Mouse (Mus musculus) limb, embryonic 13.5 days (tissue): ENCODE results near the gene Usp8. TPM values are rescaled to one million over a fixed set of nuclear protein-coding genes. Genes with fewer than 3 reads are reported as not detected.

ENCODE experiments used
- ATAC-seq: fragments of 200-750 bp; cut with Nextera tagmentation; 2 replicates; pipeline ENCODE4 v1.8.0; 2017; ENCODE audit warnings: low read depth, moderate number of reproducible peaks, moderate TSS enrichment; ENCODE audit not compliant: low FRiP score
- H3K27ac ChIP-seq: fragments of 300-500 bp; sonication (generic); 2 replicates; pipeline ENCODE4 v1.5.1; 2015; ENCODE audit warnings: inconsistent platforms, mild to moderate bottlenecking, moderate library complexity
- H3K27me3 ChIP-seq: fragments of 300-500 bp; sonication (generic); 2 replicates; pipeline ENCODE4 v1.6.1; 2015; ENCODE audit warnings: mild to moderate bottlenecking, inconsistent platforms
- H3K36me3 ChIP-seq: fragments of 300-500 bp; sonication (generic); 2 replicates; pipeline ENCODE4 v1.6.1; 2015; ENCODE audit warnings: inconsistent platforms, mild to moderate bottlenecking, moderate library complexity
- H3K4me1 ChIP-seq: fragments of 300-500 bp; sonication (generic); 2 replicates; pipeline ENCODE4 v1.6.1; 2015; ENCODE audit warnings: inconsistent platforms
- H3K4me2 ChIP-seq: fragments of 300-500 bp; sonication (generic); replicated peaks from 2 replicates; pipeline ENCODE4 v1.6.1; 2015; ENCODE audit warnings: inconsistent platforms, mild to moderate bottlenecking, moderate library complexity
- H3K4me3 ChIP-seq: fragments of 300-500 bp; sonication (generic); 2 replicates; pipeline ENCODE4 v1.5.1; 2015; ENCODE audit warnings: moderate library complexity, mild to moderate bottlenecking, inconsistent platforms
- H3K9ac ChIP-seq: fragments of 300-500 bp; sonication (generic); 2 replicates; pipeline ENCODE4 v1.6.1; 2015; ENCODE audit warnings: mild to moderate bottlenecking, inconsistent platforms
- H3K9me3 ChIP-seq: fragments of 300-500 bp; sonication (generic); 2 replicates; pipeline ENCODE4 v1.6.1; 2016; ENCODE audit warnings: inconsistent platforms
- WGBS: fragments of 180-500 bp; shearing (Covaris S2); methylation state at CpG from one replicate; pipeline ENCODE4 v1.1.7; 2015; 5-methylcytosine and 5-hydroxymethylcytosine counted together
- polyA plus RNA-seq: library from polyadenylated mRNA; unstranded; fragments of >200 nt; fragmentation: Nextera tagmentation; extraction: Ambion mirVana; gene quantifications from 2 replicates; pipeline ENCODE4 v1.2.1, GENCODE M21; 2015

Gene Usp8
- polyA plus RNA-seq, 1 experiment from 2014 or later: 38.6 TPM

DNA sequence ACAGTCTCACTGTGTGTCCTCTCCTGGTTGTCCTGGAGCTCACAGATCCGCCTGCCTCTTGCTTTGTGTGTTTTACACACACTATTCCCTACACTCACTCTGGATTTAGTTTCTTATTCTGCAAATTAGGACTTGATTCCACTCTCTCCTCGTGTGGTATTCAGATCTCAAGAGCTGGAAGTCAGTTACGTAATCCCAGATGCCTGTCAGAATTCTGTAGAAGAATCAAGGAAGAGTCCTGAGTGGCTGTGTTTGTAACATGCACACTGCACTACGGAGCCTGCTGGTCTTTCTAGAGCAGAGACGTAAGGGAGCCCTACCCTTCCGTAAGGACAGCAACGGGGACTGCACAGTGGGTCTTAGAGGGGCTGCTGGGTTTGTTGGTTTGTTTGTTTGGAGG, 52.2 kb downstream of the Usp8 start:
- Histone ChIP-seq H3K4me1 (no peaks in the 10 kb centered on the region), H3K4me2 (no peak overlapping the region), H3K9ac (no peak overlapping the region), H3K27me3 (no peaks in the 10 kb centered on the region), H3K36me3 (peaks cover 92% of the 10 kb centered on the region), H3K27ac (no peak overlapping the region), H3K4me3 (no peak overlapping the region), H3K9me3 (no peaks in the 10 kb centered on the region)
- ATAC-seq: no peak
- WGBS: 93% methylated on average over 7 of the region's 7 CpGs

GRCm38 (mm10) chr2:126765867-126766582, 58.9 kb downstream of the Usp8 start:
- Histone ChIP-seq H3K4me2 (peak overlapping the region; percentile 12; the same call in 1 of the 2 replicates), H3K27me3 (no peaks in the 10 kb centered on the region), H3K9me3 (no peaks in the 10 kb centered on the region), H3K36me3 (peaks cover 32% of the 10 kb centered on the region), H3K4me3 (no peak overlapping the region), H3K9ac (no peak overlapping the region), H3K4me1 (no peaks in the 10 kb centered on the region), H3K27ac (no peak overlapping the region)
- 44% methylated on average over 11 of the region's 11 CpGs for WGBS
- ATAC-seq: peak; percentile 22; the same call in 1 of the 2 replicates

GRCm38 (mm10) chr2:126767599-126767998, 60.5 kb downstream of the Usp8 start:
- WGBS: 95% methylated on average over 3 of the region's 3 CpGs
- no peak for ATAC-seq

GRCm38 (mm10) chr2:126768194-126768593, 61.1 kb downstream of the Usp8 start:
- Histone ChIP-seq H3K36me3 (peaks cover 10% of the 10 kb centered on the region; the same call in 1 of the 2 replicates), H3K9ac (no peak overlapping the region), H3K4me2 (no peak overlapping the region), H3K9me3 (no peaks in the 10 kb centered on the region), H3K4me1 (no peaks in the 10 kb centered on the region), H3K27me3 (no peaks in the 10 kb centered on the region), H3K4me3 (no peak overlapping the region), H3K27ac (no peak overlapping the region)
- no peak for ATAC-seq
- 80% methylated on average over 4 of the region's 4 CpGs for WGBS

More at GRCm38 (mm10) chr2:126767599-126767998, 60.5 kb downstream of the Usp8 start:
- H3K4me3 ChIP-seq: no peak overlapping the region
- H3K36me3 ChIP-seq: peaks cover 16% of the 10 kb centered on the region
- H3K27ac ChIP-seq: no peak overlapping the region
- no peaks in the 10 kb centered on the region for H3K27me3 ChIP-seq
- no peak overlapping the region for H3K4me2 ChIP-seq
- no peaks in the 10 kb centered on the region for H3K4me1 ChIP-seq
- H3K9me3 ChIP-seq: no peaks in the 10 kb centered on the region
- H3K9ac ChIP-seq: no peak overlapping the region

DNA sequence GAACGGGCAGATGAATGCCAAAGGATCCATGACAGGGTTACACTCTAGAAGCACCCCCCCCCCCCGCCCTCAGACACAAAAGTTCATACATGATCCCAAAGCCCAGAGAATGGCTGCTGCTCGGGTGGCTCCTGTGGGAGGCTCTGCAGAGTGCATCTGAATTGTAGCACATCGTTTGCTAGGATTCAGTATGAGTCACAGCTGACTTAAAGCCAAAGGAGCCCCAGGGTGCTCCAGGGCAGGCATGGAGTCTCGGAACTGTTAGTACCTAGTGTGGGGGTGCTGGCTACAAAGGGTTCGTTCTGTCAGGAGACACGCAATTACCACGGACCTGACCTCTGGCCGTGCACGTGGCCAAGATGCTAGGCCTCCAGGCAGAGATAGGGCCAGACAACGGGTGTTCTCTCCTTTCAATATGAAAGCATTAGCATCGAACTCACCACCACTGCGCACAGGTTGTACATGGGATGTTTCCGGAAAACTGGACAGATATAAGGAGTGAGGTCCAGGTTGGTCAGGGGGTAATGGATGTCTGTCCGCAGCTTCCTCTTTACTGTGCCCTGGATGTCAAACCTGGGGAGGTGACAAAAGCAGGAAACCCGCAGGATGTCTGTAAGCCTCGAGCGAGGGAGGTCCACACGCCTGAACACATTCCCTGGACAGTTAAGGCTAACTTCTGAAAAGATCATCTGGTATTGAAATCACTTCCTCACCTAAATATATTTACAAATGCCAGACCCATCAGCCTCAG, 62.5 kb downstream of the Usp8 start:
- ATAC-seq: no peak
- WGBS: 65% methylated on average over 19 of the region's 19 CpGs
- Histone ChIP-seq H3K4me1 (no peaks in the 10 kb centered on the region), H3K27me3 (no peaks in the 10 kb centered on the region), H3K4me2 (no peak overlapping the region), H3K9ac (no peak overlapping the region), H3K27ac (no peak overlapping the region), H3K36me3 (0 out of 2 replicates have a peak, but pooled peaks cover 2% of the 10 kb centered on the region), H3K9me3 (no peaks in the 10 kb centered on the region), H3K4me3 (no peak overlapping the region)

DNA sequence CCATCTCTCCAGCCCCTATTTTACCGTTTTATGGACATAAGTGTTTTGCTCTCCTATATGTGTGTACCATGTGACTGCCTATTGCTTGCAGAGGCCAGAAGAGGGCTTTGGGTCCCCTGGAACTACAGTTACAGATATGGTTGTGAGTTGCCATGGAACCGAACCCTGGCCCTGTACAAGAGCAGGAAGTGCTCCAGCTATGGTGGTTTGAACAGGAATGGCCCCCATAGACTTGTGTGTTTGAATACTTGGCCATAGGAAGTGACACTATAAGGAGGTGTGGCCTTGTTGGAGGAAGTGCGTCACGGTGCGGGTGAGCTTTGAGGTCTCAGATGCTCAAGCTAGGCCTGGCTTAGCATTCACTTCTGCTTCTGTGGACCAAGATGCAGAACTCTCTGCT, 65.1 kb downstream of the Usp8 start:
- no peaks in the 10 kb centered on the region for H3K27me3 ChIP-seq
- no peak overlapping the region for H3K4me2 ChIP-seq
- H3K4me3 ChIP-seq: no peak overlapping the region
- 87% methylated on average over 5 of the region's 5 CpGs for WGBS
- no peak for ATAC-seq
- H3K9ac ChIP-seq: no peak overlapping the region
- H3K36me3 ChIP-seq: no peaks in the 10 kb centered on the region
- H3K27ac ChIP-seq: no peak overlapping the region
- no peaks in the 10 kb centered on the region for H3K4me1 ChIP-seq
- no peaks in the 10 kb centered on the region for H3K9me3 ChIP-seq

- Histone ChIP-seq H3K4me2 (no peak overlapping the region), H3K36me3 (no peaks in the 10 kb centered on the region), H3K4me1 (no peaks in the 10 kb centered on the region), H3K9ac (no peak overlapping the region), H3K27me3 (no peaks in the 10 kb centered on the region), H3K27ac (no peak overlapping the region), H3K4me3 (no peak overlapping the region), H3K9me3 (no peaks in the 10 kb centered on the region)
- 55% methylated on average over 4 of the region's 4 CpGs for WGBS
- ATAC-seq: no peak
Measured at GRCm38 (mm10) chr2:126775951-126776350, 68.8 kb downstream of the Usp8 start.

DNA sequence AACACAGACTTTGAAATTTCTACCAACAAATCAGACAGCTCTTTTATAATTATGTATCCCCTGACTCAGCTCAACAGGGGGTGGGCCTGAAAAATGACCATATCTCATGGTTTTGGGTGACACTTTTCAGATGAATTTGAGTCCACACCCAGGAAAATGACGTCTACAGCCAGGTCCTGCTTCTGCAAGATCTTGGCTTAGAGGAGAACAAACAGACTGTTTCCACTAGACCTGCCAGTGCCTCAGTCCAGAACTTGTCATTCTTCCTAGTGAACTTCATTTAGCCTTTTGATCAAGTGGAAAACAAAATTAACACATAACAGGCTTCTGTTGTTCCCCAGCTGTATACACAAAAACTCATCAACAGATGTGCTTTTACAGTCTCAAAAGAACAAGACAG, 69.3 kb downstream of the Usp8 start:
- Histone ChIP-seq H3K4me1 (no peaks in the 10 kb centered on the region), H3K4me3 (no peak overlapping the region), H3K9ac (no peak overlapping the region), H3K4me2 (no peak overlapping the region), H3K27ac (no peak overlapping the region), H3K27me3 (no peaks in the 10 kb centered on the region), H3K9me3 (no peaks in the 10 kb centered on the region), H3K36me3 (no peaks in the 10 kb centered on the region)
- ATAC-seq: no peak
- 52% methylated on average over 1 of the region's 1 CpGs for WGBS

DNA sequence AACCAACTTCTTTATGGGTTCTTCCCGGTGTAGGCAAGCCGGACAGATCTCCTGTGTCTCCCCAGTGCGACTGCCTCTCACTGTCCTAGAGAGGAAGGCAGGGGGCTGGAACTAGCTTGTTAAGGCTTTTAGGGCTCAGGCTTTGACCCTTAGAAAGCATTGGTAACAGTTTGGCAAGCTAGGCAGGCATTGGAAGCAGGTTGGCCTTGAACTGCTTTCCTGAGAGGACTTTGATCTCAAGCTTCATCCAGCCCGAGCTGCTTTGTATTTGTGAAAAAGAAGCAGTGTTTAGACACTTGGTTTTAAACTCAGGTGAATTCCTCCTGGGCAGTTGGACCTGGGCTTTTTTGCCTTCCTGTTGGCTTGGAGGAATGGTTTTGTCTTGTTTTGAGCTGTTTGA, 71.7 kb downstream of the Usp8 start:
- ATAC-seq: no peak
- H3K4me3 ChIP-seq: no peak overlapping the region
- 88% methylated on average over 4 of the region's 4 CpGs for WGBS
- no peak overlapping the region for H3K27ac ChIP-seq
- no peak overlapping the region for H3K4me2 ChIP-seq
- no peaks in the 10 kb centered on the region for H3K4me1 ChIP-seq
- H3K9ac ChIP-seq: no peak overlapping the region
- H3K9me3 ChIP-seq: no peaks in the 10 kb centered on the region
- H3K27me3 ChIP-seq: no peaks in the 10 kb centered on the region
- no peaks in the 10 kb centered on the region for H3K36me3 ChIP-seq

- Histone ChIP-seq H3K4me1 (0 out of 2 replicates have a peak, but pooled peaks cover 3% of the 10 kb centered on the region), H3K9me3 (no peaks in the 10 kb centered on the region), H3K4me2 (no peak overlapping the region), H3K9ac (no peak overlapping the region), H3K36me3 (no peaks in the 10 kb centered on the region), H3K4me3 (no peak overlapping the region), H3K27ac (no peak overlapping the region), H3K27me3 (no peaks in the 10 kb centered on the region)
- ATAC-seq: no peak
- WGBS: 89% methylated on average over 10 of the region's 10 CpGs
Measured at GRCm38 (mm10) chr2:126780286-126780685, 73.2 kb downstream of the Usp8 start.

GRCm38 (mm10) chr2:126781478-126781877, 74.3 kb downstream of the Usp8 start:
- Histone ChIP-seq H3K27ac (no peak overlapping the region), H3K4me2 (no peak overlapping the region), H3K36me3 (no peaks in the 10 kb centered on the region), H3K4me3 (no peak overlapping the region), H3K9ac (no peak overlapping the region), H3K4me1 (0 out of 2 replicates have a peak, but pooled peaks cover 3% of the 10 kb centered on the region), H3K9me3 (no peaks in the 10 kb centered on the region), H3K27me3 (no peaks in the 10 kb centered on the region)
- ATAC-seq: no peak
- WGBS: 88% methylated on average over 1 of the region's 1 CpGs

DNA sequence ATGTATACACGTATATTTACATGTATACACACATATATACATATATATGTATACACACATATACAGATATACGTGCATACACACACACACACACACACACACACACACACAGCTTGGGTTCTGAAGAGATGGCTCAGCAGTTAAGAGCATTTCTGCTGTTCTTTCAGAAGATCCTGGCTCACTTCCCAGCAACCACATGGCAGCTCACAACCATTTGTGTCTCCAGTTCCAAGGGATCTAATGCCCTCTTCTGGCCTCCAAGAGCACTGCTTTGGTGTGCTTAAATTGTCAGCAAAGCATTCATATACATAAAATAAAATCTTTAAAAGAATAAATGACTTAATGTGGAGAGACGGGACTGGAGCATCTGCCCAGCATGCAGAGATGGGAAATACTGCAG, 75.3 kb downstream of the Usp8 start:
- Histone ChIP-seq H3K36me3 (no peaks in the 10 kb centered on the region), H3K27ac (no peak overlapping the region), H3K9ac (no peak overlapping the region), H3K4me1 (0 out of 2 replicates have a peak, but pooled peaks cover 3% of the 10 kb centered on the region), H3K9me3 (no peaks in the 10 kb centered on the region), H3K4me3 (no peak overlapping the region), H3K27me3 (no peaks in the 10 kb centered on the region), H3K4me2 (no peak overlapping the region)
- no peak for ATAC-seq
- WGBS: 77% methylated on average over 3 of the region's 3 CpGs
